Mouse (Mus musculus): ENCODE data around the gene Col13a1. TPM values are rescaled to one million over a fixed set of nuclear protein-coding genes. Genes with fewer than 3 reads are reported as not detected.

Col13a1 gene
- 0.78 and 1.1 TPM in 2 replicates for polyA plus RNA-seq (2015; fragmentation: Nextera tagmentation; extraction: Ambion mirVana)

GRCm38 (mm10) chr10:61978866-61979340, at the start of gene Col13a1:
Col13a1 (minus strand) TSS chr10:61979108.
- Histone ChIP-seq H3K27ac (replicated peaks) (no peak within 1 kb of the TSS), H3K4me1 (peaks cover 20% of the 10 kb centered on the region), H3K4me3 (peak within 1 kb of the TSS; percentile 32), H3K36me3 (no peaks in the 10 kb centered on the region), H3K27me3 (peaks cover 65% of the 10 kb centered on the region), H3K4me2 (replicated peaks) (peak within 1 kb of the TSS; percentile 50), H3K9ac (replicated peaks) (0 out of 2 replicates have a peak within 1 kb of the TSS, but pooled peaks have one; percentile 4), H3K9me3 (no peaks in the 10 kb centered on the region)
- ATAC-seq (replicated peaks): no peak
- WGBS: 0% methylated on average over 38 of the region's 41 CpGs

- 84% methylated on average over 12 of the region's 12 CpGs for WGBS
Measured at GRCm38 (mm10) chr10:62027699-62028098, 48.8 kb upstream of the Col13a1 start.

DNA sequence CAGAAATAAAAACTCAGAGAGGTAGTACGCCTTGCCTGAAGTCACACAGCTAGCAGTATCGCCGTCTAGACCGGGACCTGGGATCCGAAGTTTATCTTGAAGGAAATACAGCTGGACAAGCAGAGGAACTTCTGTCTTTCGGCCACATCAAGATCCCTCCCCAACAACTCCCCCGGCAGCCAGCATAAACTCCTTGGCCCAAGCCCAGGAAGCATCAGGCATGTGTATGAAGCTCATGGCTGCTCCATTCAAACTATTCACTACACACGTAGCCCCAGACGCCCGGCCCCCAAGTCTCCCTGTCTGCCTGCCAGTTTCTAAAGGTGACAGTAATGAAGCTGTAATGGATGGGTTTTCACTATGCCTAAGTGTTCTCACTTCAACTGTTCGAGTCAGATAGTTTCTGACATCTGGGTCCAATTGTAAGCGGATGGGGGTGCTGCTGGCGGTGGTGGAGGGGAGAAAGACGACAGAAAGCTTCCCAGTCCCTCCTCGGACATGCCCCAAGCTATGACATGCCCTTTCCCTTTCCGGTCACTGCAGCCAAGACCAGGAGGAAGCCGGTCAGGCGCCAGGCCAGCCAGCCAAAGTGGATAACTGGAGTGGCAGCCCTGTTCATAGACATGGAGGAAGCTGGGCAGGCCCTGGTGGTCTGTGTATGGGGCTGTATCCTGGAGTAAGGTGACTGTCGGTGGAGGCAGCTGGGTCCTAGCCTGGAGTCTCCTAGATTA, 45.1 kb upstream of the Col13a1 start:
- H3K9me3 ChIP-seq: no peaks in the 10 kb centered on the region
- no peaks in the 10 kb centered on the region for H3K36me3 ChIP-seq
- no peak overlapping the region for H3K9ac ChIP-seq (replicated peaks)
- WGBS: 48% methylated on average over 19 of the region's 19 CpGs
- no peaks in the 10 kb centered on the region; the same call in 1 of the 2 replicates for H3K4me1 ChIP-seq
- no peak overlapping the region for H3K27ac ChIP-seq (replicated peaks)
- no peak overlapping the region for H3K4me2 ChIP-seq (replicated peaks)
- H3K27me3 ChIP-seq: no peaks in the 10 kb centered on the region
- ATAC-seq (replicated peaks): no peak
- no peak overlapping the region for H3K4me3 ChIP-seq

More at GRCm38 (mm10) chr10:62027699-62028098, 48.8 kb upstream of the Col13a1 start:
- no peak overlapping the region for H3K4me2 ChIP-seq (replicated peaks)
- H3K27ac ChIP-seq (replicated peaks): no peak overlapping the region
- no peaks in the 10 kb centered on the region for H3K9me3 ChIP-seq
- H3K27me3 ChIP-seq: no peaks in the 10 kb centered on the region
- no peak for ATAC-seq (replicated peaks)
- no peak overlapping the region for H3K9ac ChIP-seq (replicated peaks)
- H3K36me3 ChIP-seq: no peaks in the 10 kb centered on the region
- H3K4me3 ChIP-seq: no peak overlapping the region
- no peaks in the 10 kb centered on the region; the same call in 1 of the 2 replicates for H3K4me1 ChIP-seq

GRCm38 (mm10) chr10:62020068-62020620, 41.2 kb upstream of the Col13a1 start:
- Histone ChIP-seq H3K9me3 (no peaks in the 10 kb centered on the region), H3K27me3 (no peaks in the 10 kb centered on the region), H3K36me3 (no peaks in the 10 kb centered on the region), H3K27ac (replicated peaks) (no peak overlapping the region), H3K9ac (replicated peaks) (no peak overlapping the region), H3K4me2 (replicated peaks) (no peak overlapping the region), H3K4me1 (no peaks in the 10 kb centered on the region; the same call in 1 of the 2 replicates), H3K4me3 (no peak overlapping the region)
- ATAC-seq (replicated peaks): no peak
- 28% methylated on average over 7 of the region's 7 CpGs for WGBS

DNA sequence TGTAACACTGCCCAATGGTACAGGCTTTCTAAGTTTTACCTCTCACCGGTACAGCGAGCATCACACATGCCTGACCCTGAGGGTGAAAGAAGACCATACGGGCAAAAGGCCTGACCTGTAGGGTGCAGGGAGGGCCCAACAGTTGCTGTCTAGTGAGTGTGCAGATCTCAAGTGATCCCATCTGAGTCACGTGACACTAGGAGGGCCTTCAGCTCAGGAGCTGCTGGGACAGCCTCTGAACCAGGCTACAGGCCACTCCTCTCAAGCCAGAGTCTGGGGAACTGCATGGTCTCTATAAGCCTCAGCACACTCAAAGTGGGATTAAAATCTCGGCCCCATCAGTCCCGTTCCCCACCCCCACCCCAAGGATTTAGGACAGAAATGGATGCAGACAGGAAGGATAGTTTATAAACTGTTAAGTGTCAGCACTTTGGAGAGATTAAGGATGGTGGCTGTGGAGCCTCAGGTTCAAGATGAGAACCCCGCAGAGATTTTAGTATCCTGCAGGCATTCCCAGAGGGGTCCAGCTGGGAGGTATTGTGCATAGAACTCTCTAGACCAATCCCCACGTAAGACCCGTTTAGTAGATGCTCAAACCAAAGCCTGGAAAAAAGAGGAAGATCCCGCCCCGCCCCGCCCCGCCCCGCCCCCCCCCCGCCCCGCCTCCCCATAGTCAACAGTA, 40.6 kb upstream of the Col13a1 start:
- no peaks in the 10 kb centered on the region; the same call in 1 of the 2 replicates for H3K4me1 ChIP-seq
- WGBS: 17% methylated on average over 16 of the region's 16 CpGs
- H3K9me3 ChIP-seq: no peaks in the 10 kb centered on the region
- H3K9ac ChIP-seq (replicated peaks): no peak overlapping the region
- no peak overlapping the region for H3K4me2 ChIP-seq (replicated peaks)
- H3K27ac ChIP-seq (replicated peaks): no peak overlapping the region
- ATAC-seq (replicated peaks): no peak
- no peak overlapping the region for H3K4me3 ChIP-seq
- no peaks in the 10 kb centered on the region for H3K36me3 ChIP-seq
- no peaks in the 10 kb centered on the region for H3K27me3 ChIP-seq

- H3K27ac ChIP-seq (replicated peaks): no peak overlapping the region
- H3K4me2 ChIP-seq (replicated peaks): no peak overlapping the region
- H3K9ac ChIP-seq (replicated peaks): no peak overlapping the region
- WGBS: 40% methylated on average over 6 of the region's 6 CpGs
- no peak for ATAC-seq (replicated peaks)
- no peaks in the 10 kb centered on the region for H3K27me3 ChIP-seq
- no peak overlapping the region for H3K4me3 ChIP-seq
- H3K36me3 ChIP-seq: no peaks in the 10 kb centered on the region
- H3K9me3 ChIP-seq: no peaks in the 10 kb centered on the region
- no peaks in the 10 kb centered on the region for H3K4me1 ChIP-seq
Measured at GRCm38 (mm10) chr10:62016947-62017346, 38.0 kb upstream of the Col13a1 start.

DNA sequence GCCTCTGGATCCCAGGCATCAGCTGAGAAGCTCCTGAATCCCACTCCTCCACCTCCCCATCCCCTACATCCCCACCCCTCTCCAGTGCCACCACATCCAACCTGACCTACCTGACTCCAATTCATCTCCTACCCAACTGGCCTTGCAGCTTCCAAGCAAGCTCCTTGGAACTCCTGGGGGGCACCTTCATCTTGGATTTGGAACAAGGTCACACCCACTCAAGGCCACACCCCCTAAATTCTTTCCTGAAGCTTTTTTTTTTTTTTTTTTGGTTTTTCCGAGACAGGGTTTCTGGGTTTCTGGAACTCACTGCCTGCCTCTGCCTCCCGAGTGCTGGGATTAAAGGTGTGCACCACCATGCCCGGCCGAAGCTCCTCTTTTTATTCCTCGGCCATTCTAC, 34.3 kb upstream of the Col13a1 start:
- no peak overlapping the region for H3K4me3 ChIP-seq
- no peaks in the 10 kb centered on the region for H3K27me3 ChIP-seq
- H3K9me3 ChIP-seq: no peaks in the 10 kb centered on the region
- no peaks in the 10 kb centered on the region for H3K4me1 ChIP-seq
- no peak overlapping the region for H3K4me2 ChIP-seq (replicated peaks)
- H3K36me3 ChIP-seq: no peaks in the 10 kb centered on the region
- WGBS: 94% methylated on average over 5 of the region's 5 CpGs
- no peak for ATAC-seq (replicated peaks)
- no peak overlapping the region for H3K27ac ChIP-seq (replicated peaks)
- H3K9ac ChIP-seq (replicated peaks): no peak overlapping the region

DNA sequence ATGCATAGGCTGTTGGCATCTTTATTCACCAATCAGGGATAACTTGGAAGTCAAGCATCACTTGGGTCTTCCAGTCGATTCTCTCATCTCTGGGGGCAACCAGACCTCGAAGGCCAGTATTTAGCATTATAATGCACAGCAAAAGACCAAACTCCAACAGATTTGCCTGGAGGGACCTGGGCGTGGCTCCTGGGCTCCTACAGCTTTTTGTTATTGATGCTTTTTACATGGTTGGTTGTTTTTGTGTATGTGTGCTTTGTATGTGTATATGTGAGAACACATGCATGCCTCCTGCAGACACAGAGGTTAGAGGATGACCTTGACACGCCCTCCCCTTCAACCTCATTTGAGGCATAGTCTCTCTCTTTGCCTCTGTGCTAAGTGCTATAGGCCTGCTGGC, 33.5 kb upstream of the Col13a1 start:
- no peak overlapping the region for H3K4me3 ChIP-seq
- no peak overlapping the region for H3K9ac ChIP-seq (replicated peaks)
- no peak for ATAC-seq (replicated peaks)
- no peaks in the 10 kb centered on the region for H3K36me3 ChIP-seq
- H3K9me3 ChIP-seq: no peaks in the 10 kb centered on the region
- no peaks in the 10 kb centered on the region for H3K27me3 ChIP-seq
- H3K4me2 ChIP-seq (replicated peaks): no peak overlapping the region
- H3K4me1 ChIP-seq: no peaks in the 10 kb centered on the region
- 77% methylated on average over 4 of the region's 4 CpGs for WGBS
- H3K27ac ChIP-seq (replicated peaks): no peak overlapping the region

- Histone ChIP-seq H3K27me3 (no peaks in the 10 kb centered on the region), H3K27ac (replicated peaks) (no peak overlapping the region), H3K9me3 (no peaks in the 10 kb centered on the region), H3K9ac (replicated peaks) (no peak overlapping the region), H3K36me3 (no peaks in the 10 kb centered on the region), H3K4me1 (no peaks in the 10 kb centered on the region), H3K4me2 (replicated peaks) (no peak overlapping the region), H3K4me3 (no peak overlapping the region)
- 82% methylated on average over 6 of the region's 6 CpGs for WGBS
- no peak for ATAC-seq (replicated peaks)
Measured at GRCm38 (mm10) chr10:62009981-62010500, 31.1 kb upstream of the Col13a1 start.

DNA sequence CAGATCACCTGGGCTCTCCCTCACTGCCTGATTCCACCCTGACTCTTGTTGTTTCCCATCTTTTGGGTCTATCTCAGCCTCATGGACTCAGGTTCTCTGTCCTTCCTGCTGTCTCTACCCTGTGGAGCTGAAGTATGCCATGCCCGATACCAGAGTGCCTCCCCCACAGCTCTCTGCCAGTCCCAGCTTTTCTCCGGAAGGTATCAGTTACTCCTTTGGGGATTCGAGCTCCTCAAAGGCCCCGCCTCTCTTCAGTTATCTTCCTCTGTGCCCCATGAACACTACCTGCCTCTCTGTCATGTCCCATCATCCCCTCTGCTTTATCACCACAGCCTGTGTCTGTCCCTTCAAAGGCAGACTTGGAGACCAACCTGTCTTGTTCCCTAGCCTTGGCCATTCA, 29.1 kb upstream of the Col13a1 start:
- no peak overlapping the region for H3K4me2 ChIP-seq (replicated peaks)
- H3K4me1 ChIP-seq: no peaks in the 10 kb centered on the region
- no peaks in the 10 kb centered on the region for H3K27me3 ChIP-seq
- ATAC-seq (replicated peaks): no peak
- WGBS: 80% methylated on average over 4 of the region's 4 CpGs
- H3K27ac ChIP-seq (replicated peaks): no peak overlapping the region
- H3K9me3 ChIP-seq: no peaks in the 10 kb centered on the region
- no peak overlapping the region for H3K9ac ChIP-seq (replicated peaks)
- no peak overlapping the region for H3K4me3 ChIP-seq
- no peaks in the 10 kb centered on the region for H3K36me3 ChIP-seq

GRCm38 (mm10) chr10:62006371-62006770, 27.5 kb upstream of the Col13a1 start:
- Histone ChIP-seq H3K27ac (replicated peaks) (no peak overlapping the region), H3K9ac (replicated peaks) (no peak overlapping the region), H3K36me3 (no peaks in the 10 kb centered on the region), H3K4me1 (no peaks in the 10 kb centered on the region), H3K9me3 (no peaks in the 10 kb centered on the region), H3K4me3 (no peak overlapping the region), H3K4me2 (replicated peaks) (no peak overlapping the region), H3K27me3 (no peaks in the 10 kb centered on the region)
- 18% methylated on average over 8 of the region's 8 CpGs for WGBS
- no peak for ATAC-seq (replicated peaks)

DNA sequence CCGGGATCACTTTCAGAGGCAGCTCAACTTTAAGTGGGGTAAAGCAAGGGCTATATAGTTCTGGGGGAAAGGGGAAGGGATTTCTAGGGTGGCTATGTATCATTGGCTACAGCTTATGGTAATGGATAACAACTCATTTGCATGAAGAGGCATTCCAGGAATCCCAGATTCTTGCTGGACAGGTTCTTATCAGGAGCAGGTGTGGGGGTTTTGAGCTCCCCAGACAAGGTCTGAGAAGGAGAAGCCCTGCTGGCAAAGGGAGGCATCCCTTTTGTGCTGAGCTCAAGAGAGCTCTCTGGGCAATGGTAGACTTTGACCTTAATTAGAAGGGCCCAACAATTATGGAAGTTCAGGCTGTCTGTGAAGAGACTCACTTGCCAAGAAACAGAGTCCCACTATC, 21.3 kb upstream of the Col13a1 start:
- ATAC-seq (replicated peaks): no peak
- Histone ChIP-seq H3K27ac (replicated peaks) (no peak overlapping the region), H3K4me3 (no peak overlapping the region), H3K9me3 (no peaks in the 10 kb centered on the region), H3K4me2 (replicated peaks) (no peak overlapping the region), H3K27me3 (no peaks in the 10 kb centered on the region), H3K36me3 (no peaks in the 10 kb centered on the region), H3K9ac (replicated peaks) (no peak overlapping the region), H3K4me1 (no peaks in the 10 kb centered on the region)
- WGBS: 94% methylated on average over 1 of the region's 1 CpGs

Measured in forebrain, embryonic 15.5 days (tissue).